Mouse (Mus musculus) left cerebral cortex, adult 9 months (tissue): ENCODE data around the gene Tgif1.

Source experiments
- DNase-seq, 2 experiments: peaks; one replicate each; pipeline ENCODE4 v3.0.0; 2022; ENCODE audit warnings: low spot score in 2 of 2

Tgif1 gene

DNA sequence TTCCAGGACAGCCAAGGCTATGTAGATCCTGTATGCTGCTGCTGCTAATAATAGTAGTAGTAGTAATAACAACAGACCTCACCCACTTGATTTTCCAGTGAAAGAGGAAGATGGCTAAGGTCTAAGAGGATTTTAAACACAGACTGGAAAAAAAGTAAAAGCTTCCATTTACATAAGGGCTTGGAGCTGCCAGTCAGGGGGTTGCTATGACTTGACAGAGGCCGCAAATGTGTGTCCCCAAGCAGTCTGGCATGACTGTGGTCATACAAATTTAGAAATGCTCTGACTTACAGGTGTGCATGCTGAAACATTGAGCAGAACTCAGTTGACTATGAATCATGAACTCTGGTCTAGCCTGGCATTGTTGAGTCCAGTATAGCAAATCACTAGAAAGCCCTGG, 45.5 kb downstream of the Tgif1 start:
- no peak for DNase-seq

DNA sequence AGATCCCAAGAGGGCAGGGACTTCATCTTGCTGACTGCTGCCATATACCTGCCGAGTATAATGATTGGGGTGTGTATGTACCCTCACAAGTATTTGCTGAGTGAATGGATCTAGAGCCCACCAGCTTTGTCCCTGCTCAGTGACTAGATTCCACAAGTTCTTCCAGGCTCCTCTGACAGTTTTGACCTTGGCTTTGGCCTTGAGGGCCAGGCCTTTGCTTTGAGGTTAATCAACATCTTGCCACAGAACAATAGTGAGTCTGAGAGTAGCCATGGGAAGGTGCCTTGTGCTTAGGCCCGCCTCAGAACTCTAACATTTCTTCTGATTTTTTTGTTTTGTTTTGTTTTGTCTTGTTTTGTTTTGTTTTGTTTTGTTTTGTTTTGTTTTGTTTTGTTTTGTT, 46.7 kb downstream of the Tgif1 start:
- DNase-seq, result no peak

- DNase-seq, result no peak
Measured at GRCm38 (mm10) chr17:70805866-70806265, 47.5 kb downstream of the Tgif1 start.

DNA sequence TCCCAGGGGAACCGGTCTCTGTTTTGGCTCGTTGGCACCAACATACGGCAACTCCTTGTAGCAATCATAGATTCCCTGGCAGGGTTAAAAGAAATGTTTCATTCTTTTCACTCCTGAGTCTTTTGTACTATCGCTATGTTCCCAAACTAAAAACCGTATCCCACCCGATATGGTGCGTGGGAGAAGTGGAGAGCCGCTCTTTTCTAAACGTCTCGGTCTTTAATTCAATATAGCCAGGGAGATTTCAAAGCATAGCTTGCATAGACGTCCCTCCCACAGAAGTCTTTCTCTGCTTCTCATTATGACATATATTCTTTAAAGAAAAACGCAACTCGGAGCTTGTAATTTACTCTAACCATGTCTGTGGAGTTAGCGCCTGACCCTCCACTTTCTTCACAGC, 51.3 kb downstream of the Tgif1 start:
- peak in 1 of 2 experiments; percentile 39 for DNase-seq

DNA sequence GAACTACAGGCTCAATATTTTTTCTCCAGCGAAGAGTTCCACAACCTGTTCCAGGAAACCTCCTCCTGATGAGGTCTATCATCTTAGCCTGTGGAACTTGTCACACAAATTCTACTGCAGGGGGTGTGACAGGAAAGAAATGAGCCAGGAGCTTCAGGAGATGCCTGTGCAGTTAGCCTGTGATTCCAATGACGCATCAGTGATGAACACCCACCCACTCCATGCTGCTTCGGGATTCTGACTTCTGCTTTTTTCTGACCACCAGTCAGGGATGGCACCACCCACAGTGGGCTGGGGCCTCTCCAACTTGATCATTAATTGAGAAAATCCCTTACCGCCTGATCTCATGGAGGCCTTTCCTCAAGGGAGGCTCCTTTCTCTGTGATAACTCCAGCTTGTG, 54.1 kb downstream of the Tgif1 start:
- peak in 1 of 2 experiments; percentile 51 for DNase-seq

- no peak for DNase-seq
Measured at GRCm38 (mm10) chr17:70797773-70798045, 55.6 kb downstream of the Tgif1 start.

GRCm38 (mm10) chr17:70796940-70797772, 56.2 kb downstream of the Tgif1 start:
- no peak for DNase-seq

GRCm38 (mm10) chr17:70795196-70795595, 58.1 kb downstream of the Tgif1 start:
- no peak for DNase-seq

- DNase-seq, result no peak
Measured at GRCm38 (mm10) chr17:70794722-70795121, 58.6 kb downstream of the Tgif1 start.

DNA sequence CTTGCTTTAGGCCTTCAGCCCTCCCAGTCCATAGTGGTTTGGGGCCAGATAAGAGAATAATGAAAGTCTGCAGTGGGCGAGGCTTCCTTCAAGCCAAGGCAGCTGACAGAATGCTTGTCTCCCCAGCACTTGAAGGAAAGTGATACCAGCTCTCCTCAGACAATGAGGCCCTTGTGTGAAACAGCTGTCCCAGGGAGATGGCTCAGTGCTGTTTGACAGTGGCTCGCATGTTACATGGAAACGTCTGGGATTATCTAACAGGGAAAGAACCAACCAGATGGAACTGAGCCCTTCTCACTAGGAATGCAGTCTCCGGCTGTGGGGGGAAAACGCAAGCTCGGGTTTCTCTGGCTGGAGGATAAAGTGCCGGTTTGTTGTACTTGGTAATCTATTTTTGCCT, 59.1 kb downstream of the Tgif1 start:
- peak in 1 of 2 experiments; percentile 41 for DNase-seq
